Mouse (Mus musculus): ENCODE measurements around the gene Kng1.

DNA sequence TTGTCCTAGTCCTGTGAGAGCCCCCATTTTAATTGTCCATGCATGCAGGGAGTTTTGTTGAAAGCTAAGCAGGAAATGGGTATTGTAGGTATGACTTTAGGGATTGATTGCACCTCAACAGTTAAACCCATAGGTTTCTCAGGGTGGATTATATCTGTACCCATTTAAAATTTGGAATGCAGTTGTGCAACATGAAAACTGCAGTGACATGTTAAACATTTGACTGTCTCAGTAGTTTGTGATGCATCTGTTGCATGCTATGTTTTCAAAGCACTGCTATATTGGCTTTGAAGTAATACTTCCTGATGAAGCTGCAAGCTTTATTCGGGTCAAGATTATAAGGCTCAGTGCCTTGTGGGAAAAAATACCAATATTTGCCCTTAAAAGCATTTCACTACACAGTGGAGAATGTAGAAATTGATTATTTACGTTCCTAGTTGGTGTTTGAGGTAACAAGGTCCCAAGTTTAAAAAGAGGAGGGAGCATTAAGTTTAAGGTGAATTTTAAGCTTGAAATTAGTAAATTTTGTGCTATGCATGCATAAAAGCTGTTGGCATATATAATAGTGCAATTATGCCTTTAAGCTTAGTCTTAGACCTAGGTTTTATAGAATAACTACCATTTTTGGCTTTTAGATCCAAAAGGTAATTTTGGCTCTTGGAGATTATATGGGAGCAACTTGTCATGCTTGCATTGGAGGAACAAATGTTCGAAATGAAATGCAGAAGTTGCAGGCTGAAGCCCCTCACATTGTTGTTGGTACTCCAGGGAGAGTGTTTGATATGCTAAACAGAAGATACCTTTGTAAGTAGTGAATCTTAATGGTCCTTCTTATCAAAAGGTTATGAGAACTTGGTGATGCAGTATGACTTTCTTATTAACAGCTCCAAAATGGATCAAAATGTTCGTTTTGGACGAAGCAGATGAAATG is 52.0 kb downstream of the Kng1 start:
- TF ChIP-seq CTCF (IDR thresholded peaks at IDR 0.05) (no peak), EP300 (IDR thresholded peaks at IDR 0.05) (no peak)
